ENCODE assay signal across 22 mouse cellular contexts in the genomic region with DNA sequence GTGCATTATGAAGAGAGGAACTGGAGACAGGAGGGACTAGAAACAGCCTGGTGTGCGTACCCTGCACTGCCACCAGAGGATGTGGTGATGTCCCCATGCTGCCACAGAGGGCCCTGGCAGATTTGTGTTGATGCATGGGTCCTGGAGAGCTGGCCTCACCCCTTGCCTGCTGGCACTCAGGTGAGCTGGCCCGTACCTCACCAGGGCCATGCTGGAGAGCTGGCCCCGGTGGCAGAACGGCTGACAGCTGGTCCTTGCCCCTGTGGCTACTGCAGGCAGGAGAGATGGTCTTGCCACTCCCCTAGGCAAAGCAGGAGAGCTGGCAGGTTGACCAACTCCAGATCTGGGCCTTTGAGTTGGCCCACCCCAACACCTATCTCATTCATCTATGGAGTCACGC. TPM values are rescaled to one million over a fixed set of nuclear protein-coding genes. Genes with fewer than 3 reads are reported as not detected.
DNase-seq lines count a peak whose midpoint lies in the region; ATAC-seq and TF ChIP-seq lines count a peak whose summit lies in the region.
"Had no signal": no experiment of that assay in that cellular context is flagged by ENCODE, and none has a peak within 500 bp of the region (broad histone marks: within the 10 kb centered on the region; RNA-seq: fewer than 3 reads in every experiment).

No protein-coding gene starts in this region.

- H3K4me3 ChIP-seq in hindbrain, embryonic 12.5 days, result no peak overlapping the region
- no peak overlapping the region for H3K4me3 ChIP-seq in hindbrain, embryonic 11.5 days (ENCODE audit: low read depth, low read length)
- no peak overlapping the region for H3K4me3 ChIP-seq in midbrain, embryonic 12.5 days
- no peak overlapping the region for H3K4me3 ChIP-seq in midbrain, embryonic 10.5 days
- no peak overlapping the region for H3K4me3 ChIP-seq in forebrain, postnatal 0 days (ENCODE audit: low read depth, low read length)
- H3K4me3 ChIP-seq in stomach, postnatal 0 days (ENCODE audit: low read depth, low read length), result no peak overlapping the region
- H3K4me3 ChIP-seq: erythroblast, embryonic 14.5 days; gastrocnemius, adult 2 months; heart, embryonic 10.5 days; limb, embryonic 13.5 days; megakaryocyte, embryonic 14.5 days had no signal

- no peaks in the 10 kb centered on the region for H3K27me3 ChIP-seq in hindbrain, embryonic 12.5 days
- no peaks in the 10 kb centered on the region for H3K27me3 ChIP-seq in hindbrain, embryonic 11.5 days (ENCODE audit: control insufficient read depth, insufficient read depth, low read length)
- H3K27me3 ChIP-seq in midbrain, embryonic 12.5 days, result no peaks in the 10 kb centered on the region
- H3K27me3 ChIP-seq in midbrain, embryonic 10.5 days (ENCODE audit: low read depth, poor library complexity, severe bottlenecking), result no peaks in the 10 kb centered on the region
- no peaks in the 10 kb centered on the region for H3K27me3 ChIP-seq in forebrain, postnatal 0 days (ENCODE audit: insufficient read depth, low read length)
- H3K27me3 ChIP-seq in stomach, postnatal 0 days (ENCODE audit: control insufficient read depth, insufficient read depth, low read length), result no peaks in the 10 kb centered on the region
- H3K27me3 ChIP-seq: limb, embryonic 13.5 days had no signal

- no peak overlapping the region for H3K4me2 ChIP-seq in hindbrain, embryonic 12.5 days (replicated peaks)
- H3K4me2 ChIP-seq in hindbrain, embryonic 11.5 days (replicated peaks; ENCODE audit: low read depth, low read length), result no peak overlapping the region
- no peak overlapping the region for H3K4me2 ChIP-seq in midbrain, embryonic 12.5 days (replicated peaks)
- no peak overlapping the region for H3K4me2 ChIP-seq in forebrain, postnatal 0 days (ENCODE audit: low read depth)
- no peak overlapping the region for H3K4me2 ChIP-seq in stomach, postnatal 0 days (replicated peaks; ENCODE audit: low read depth)
- H3K4me2 ChIP-seq: limb, embryonic 13.5 days had no signal

- no peak for DNase-seq in hindbrain, embryonic 11.5 days (ENCODE audit: low spot score)
- no peak for DNase-seq in midbrain, embryonic 10.5 days (ENCODE audit: low spot score)
- DNase-seq in cerebellum, adult 8-10 months, result peak; percentile 3
- no peak for DNase-seq in forebrain, postnatal 0 days
- no peak for DNase-seq in stomach, postnatal 0 days (ENCODE audit: low spot score)
- DNase-seq in left cerebral cortex, adult 11 months (ENCODE audit: low spot score), result no peak
- DNase-seq: gastrocnemius, adult 2 months; kidney, adult 9 months; lung, adult 2 months; right cerebral cortex, adult 18-20 months; thymus, adult 2 months had no signal

- no peak overlapping the region for H3K9ac ChIP-seq in hindbrain, embryonic 12.5 days
- no peak overlapping the region for H3K9ac ChIP-seq in hindbrain, embryonic 11.5 days (ENCODE audit: low read depth, low read length)
- H3K9ac ChIP-seq in midbrain, embryonic 12.5 days (replicated peaks), result no peak overlapping the region
- H3K9ac ChIP-seq in forebrain, postnatal 0 days, result no peak overlapping the region
- H3K9ac ChIP-seq in stomach, postnatal 0 days (ENCODE audit: low read length), result no peak overlapping the region
- H3K9ac ChIP-seq: limb, embryonic 13.5 days had no signal

- TF ChIP-seq EP300 in stomach, postnatal 0 days (optimal IDR thresholded peaks at IDR 0.05), result no peak

- peak; percentile 23; the same call in 1 of the 2 replicates for ATAC-seq in hindbrain, embryonic 12.5 days (ENCODE audit: low FRiP score)
- no peak for ATAC-seq in hindbrain, embryonic 11.5 days (ENCODE audit: low FRiP score)
- peak; percentile 34 for ATAC-seq in midbrain, embryonic 12.5 days (ENCODE audit: low FRiP score, low read depth)
- 0 out of 2 replicates have a peak, but pooled peaks have one; percentile 14 for ATAC-seq in forebrain, postnatal 0 days
- no peak for ATAC-seq in stomach, postnatal 0 days (ENCODE audit: low FRiP score, low TSS enrichment)

- no peaks in the 10 kb centered on the region for H3K36me3 ChIP-seq in hindbrain, embryonic 12.5 days
- H3K36me3 ChIP-seq in hindbrain, embryonic 11.5 days (ENCODE audit: control insufficient read depth, insufficient read depth, low read length), result no peaks in the 10 kb centered on the region
- H3K36me3 ChIP-seq in midbrain, embryonic 12.5 days, result no peaks in the 10 kb centered on the region
- no peaks in the 10 kb centered on the region for H3K36me3 ChIP-seq in midbrain, embryonic 10.5 days
- no peaks in the 10 kb centered on the region for H3K36me3 ChIP-seq in forebrain, postnatal 0 days (ENCODE audit: insufficient read depth)
- no peaks in the 10 kb centered on the region for H3K36me3 ChIP-seq in stomach, postnatal 0 days (ENCODE audit: control insufficient read depth, insufficient read depth, low read length)
- H3K36me3 ChIP-seq: heart, embryonic 10.5 days; limb, embryonic 13.5 days had no signal

- H3K9me3 ChIP-seq in hindbrain, embryonic 12.5 days (replicated peaks), result no peaks in the 10 kb centered on the region
- no peaks in the 10 kb centered on the region for H3K9me3 ChIP-seq in hindbrain, embryonic 11.5 days (ENCODE audit: control insufficient read depth, low read length)
- H3K9me3 ChIP-seq in midbrain, embryonic 12.5 days, result no peaks in the 10 kb centered on the region
- no peaks in the 10 kb centered on the region for H3K9me3 ChIP-seq in midbrain, embryonic 10.5 days (replicated peaks)
- no peaks in the 10 kb centered on the region for H3K9me3 ChIP-seq in forebrain, postnatal 0 days (ENCODE audit: low read length)
- no peaks in the 10 kb centered on the region for H3K9me3 ChIP-seq in stomach, postnatal 0 days (ENCODE audit: control insufficient read depth, low read length)
- H3K9me3 ChIP-seq: heart, embryonic 10.5 days; limb, embryonic 13.5 days; megakaryocyte, embryonic 14.5 days had no signal

- H3K27ac ChIP-seq in hindbrain, embryonic 12.5 days, result no peak overlapping the region
- H3K27ac ChIP-seq in hindbrain, embryonic 11.5 days (ENCODE audit: low read depth, low read length), result no peak overlapping the region
- H3K27ac ChIP-seq in midbrain, embryonic 12.5 days (replicated peaks), result no peak overlapping the region
- H3K27ac ChIP-seq in midbrain, embryonic 10.5 days (replicated peaks), result no peak overlapping the region
- H3K27ac ChIP-seq in forebrain, postnatal 0 days (ENCODE audit: low read depth, low read length), result no peak overlapping the region
- no peak overlapping the region for H3K27ac ChIP-seq in stomach, postnatal 0 days (replicated peaks)
- H3K27ac ChIP-seq: gastrocnemius, adult 2 months; heart, embryonic 10.5 days; limb, embryonic 13.5 days had no signal

- H3K4me1 ChIP-seq in hindbrain, embryonic 12.5 days, result no peaks in the 10 kb centered on the region
- no peaks in the 10 kb centered on the region for H3K4me1 ChIP-seq in hindbrain, embryonic 11.5 days (replicated peaks; ENCODE audit: control insufficient read depth, insufficient read depth, low read length)
- H3K4me1 ChIP-seq in midbrain, embryonic 12.5 days, result no peaks in the 10 kb centered on the region
- H3K4me1 ChIP-seq in midbrain, embryonic 10.5 days, result no peaks in the 10 kb centered on the region
- H3K4me1 ChIP-seq in forebrain, postnatal 0 days (ENCODE audit: insufficient read depth), result no peaks in the 10 kb centered on the region
- no peaks in the 10 kb centered on the region for H3K4me1 ChIP-seq in stomach, postnatal 0 days (replicated peaks; ENCODE audit: control insufficient read depth, insufficient read depth)
- H3K4me1 ChIP-seq: heart, embryonic 10.5 days; limb, embryonic 13.5 days; megakaryocyte, embryonic 14.5 days had no signal

- TF ChIP-seq CTCF in forebrain, postnatal 0 days (IDR thresholded peaks at IDR 0.05; ENCODE audit: low read depth), result no peak
- TF ChIP-seq CTCF in stomach, postnatal 0 days (IDR thresholded peaks at IDR 0.05; ENCODE audit: low read depth), result no peak

- WGBS in hindbrain, embryonic 12.5 days, result 83% methylated on average over 5 of the region's 5 CpGs
- WGBS in hindbrain, embryonic 11.5 days, result 75% methylated on average over 5 of the region's 5 CpGs
- 76% methylated on average over 5 of the region's 5 CpGs for WGBS in midbrain, embryonic 12.5 days
- WGBS in midbrain, embryonic 10.5 days, result 77% methylated on average over 5 of the region's 5 CpGs
- WGBS in forebrain, postnatal 0 days, result 73% methylated on average over 5 of the region's 5 CpGs
- 82% methylated on average over 5 of the region's 5 CpGs for WGBS in stomach, postnatal 0 days

RNA-seq across cellular contexts. Expression of a gene that starts 22.7 kb away (rescaled TPM):
- polyA plus RNA-seq in hindbrain, embryonic 12.5 days (2016; fragmentation: Nextera tagmentation; extraction: Ambion mirVana), result not detected in 2 replicates
- not detected in 2 replicates for polyA plus RNA-seq in hindbrain, embryonic 11.5 days (2014; fragmentation: Nextera tagmentation; extraction: Ambion mirVana)
- polyA plus RNA-seq in midbrain, embryonic 12.5 days (2016; fragmentation: Nextera tagmentation; extraction: Ambion mirVana), result not detected in 2 replicates
- polyA plus RNA-seq in midbrain, embryonic 10.5 days (2016; fragmentation: Nextera tagmentation; extraction: Ambion mirVana), result not detected in 2 replicates
- not detected in 2 replicates for total RNA-seq in forebrain, postnatal 0 days (2014; rRNA removed)
- polyA plus RNA-seq in forebrain, postnatal 0 days (2015; fragmentation: Nextera tagmentation; extraction: Ambion mirVana), result not detected in 2 replicates
- not detected in 2 replicates for polyA plus RNA-seq in stomach, postnatal 0 days (2015; fragmentation: Nextera tagmentation; extraction: Ambion mirVana)
- total RNA-seq: adrenal gland, postnatal 4 days; common myeloid progenitor, adult 5-6 weeks; gastrocnemius, adult 2 months; hematopoietic stem cell, adult 5-6 weeks had no signal
- polyA plus RNA-seq: C2C12; erythroblast, embryonic 14.5 days; heart, embryonic 10.5 days; neural tube, embryonic 11.5 days had no signal

RNA-seq across cellular contexts. Expression of a gene that starts 57.2 kb away (rescaled TPM):
- not detected in 2 replicates for polyA plus RNA-seq in hindbrain, embryonic 12.5 days (2016; fragmentation: Nextera tagmentation; extraction: Ambion mirVana)
- not detected in 2 replicates for polyA plus RNA-seq in hindbrain, embryonic 11.5 days (2014; fragmentation: Nextera tagmentation; extraction: Ambion mirVana)
- not detected in 2 replicates for polyA plus RNA-seq in midbrain, embryonic 12.5 days (2016; fragmentation: Nextera tagmentation; extraction: Ambion mirVana)
- polyA plus RNA-seq in midbrain, embryonic 10.5 days (2016; fragmentation: Nextera tagmentation; extraction: Ambion mirVana), result 0.07 TPM in 1 of 2 replicates, not detected in the other
- total RNA-seq in forebrain, postnatal 0 days (2014; rRNA removed), result not detected in 2 replicates
- polyA plus RNA-seq in forebrain, postnatal 0 days (2015; fragmentation: Nextera tagmentation; extraction: Ambion mirVana), result not detected in 2 replicates
- polyA plus RNA-seq in stomach, postnatal 0 days (2015; fragmentation: Nextera tagmentation; extraction: Ambion mirVana), result not detected in 2 replicates
- total RNA-seq: adrenal gland, postnatal 4 days; common myeloid progenitor, adult 5-6 weeks; gastrocnemius, adult 2 months; hematopoietic stem cell, adult 5-6 weeks had no signal
- polyA plus RNA-seq: C2C12; erythroblast, embryonic 14.5 days; heart, embryonic 10.5 days; lung, adult 2 months; neural tube, embryonic 11.5 days had no signal

Comparison
In these comparisons a context has a peak if more than half of its experiments do, and no peak if none do; other contexts are left out.
1. ATAC-seq: peak in hindbrain, embryonic 12.5 days (single experiment), midbrain, embryonic 12.5 days (single experiment) and forebrain, postnatal 0 days (single experiment); none in hindbrain, embryonic 11.5 days (single experiment) and stomach, postnatal 0 days (single experiment).